Mouse (Mus musculus) CH12.LX (cell line): Measurements from ENCODE around the gene Ttll6. TPM values are rescaled to one million over a fixed set of nuclear protein-coding genes. Genes with fewer than 3 reads are reported as not detected.

Source experiments
- DNase-seq: peaks from one replicate; pipeline ENCODE4 v3.0.0-alpha.2; 2013; ENCODE audit errors: extremely low read depth
- H3K27ac ChIP-seq: 2 replicates; pipeline ENCODE4 v1.5.1; 2012; ENCODE audit warnings: low read depth, mild to moderate bottlenecking, control low read depth, moderate library complexity; ENCODE audit not compliant: insufficient read depth
- H3K27me3 ChIP-seq: replicated peaks from 2 replicates; pipeline ENCODE3; 2012; ENCODE audit warnings: inconsistent platforms
- H3K36me3 ChIP-seq, 2 experiments: replicated peaks in 1 of 2; 2 replicates each; pipeline versions ENCODE3 to v1.6.1; 2012; ENCODE audit warnings: inconsistent platforms in 1 of 2, low read length in 1 of 2, mild to moderate bottlenecking in 1 of 2, mixed read lengths in 1 of 2, moderate library complexity in 1 of 2; ENCODE audit not compliant: control insufficient read depth in 1 of 2, insufficient read depth in 1 of 2
- H3K4me1 ChIP-seq, 2 experiments: 2 replicates each; pipeline ENCODE4 v1.6.1; 2012; ENCODE audit warnings: inconsistent platforms in 1 of 2, moderate library complexity in 1 of 2; ENCODE audit not compliant: insufficient read depth in 2 of 2, control insufficient read depth in 1 of 2
- H3K4me2 ChIP-seq: 2 replicates; pipeline ENCODE4 v1.6.1; 2012; ENCODE audit warnings: low read depth, mild to moderate bottlenecking, control low read depth; ENCODE audit not compliant: poor library complexity, insufficient read depth, severe bottlenecking
- H3K4me3 ChIP-seq, 3 experiments: fragments of 150-350 bp in 1 of 3; sonication (generic) in 1 of 3; replicated peaks in 1 of 3; 2 replicates each; pipeline versions ENCODE3 to v1.5.1; 2011 to 2012; ENCODE audit warnings: low read depth in 2 of 3, low read length in 2 of 3, mild to moderate bottlenecking in 2 of 3, moderate library complexity in 2 of 3, control low read depth in 1 of 3, improper control_type of control experiment in 1 of 3, inconsistent platforms in 1 of 3, mixed read lengths in 1 of 3; ENCODE audit not compliant: poor library complexity in 1 of 3
- H3K79me2 ChIP-seq: replicated peaks from 2 replicates; pipeline ENCODE4 v1.6.1; 2012; ENCODE audit warnings: mild to moderate bottlenecking, moderate library complexity; ENCODE audit not compliant: control insufficient read depth, poor library complexity, insufficient read depth, severe bottlenecking; ENCODE audit errors: extremely low read depth
- H3K9ac ChIP-seq: 2 replicates; pipeline ENCODE4 v1.6.1; 2012; ENCODE audit warnings: low read depth, mild to moderate bottlenecking, control low read depth, moderate library complexity; ENCODE audit not compliant: insufficient read depth
- H3K9me3 ChIP-seq: replicated peaks from 2 replicates; pipeline ENCODE3; 2012; ENCODE audit warnings: low read length, inconsistent platforms, mixed read lengths
- CHD1 ChIP-seq: IDR thresholded peaks from 2 replicates; pipeline ENCODE4 v1.6.1; 2012; ENCODE audit warnings: low read depth, low read length, improper control_type of control experiment, inconsistent platforms
- CTCF ChIP-seq, 2 experiments: IDR thresholded peaks in 1 of 2; conservative IDR thresholded peaks in 1 of 2; 2 replicates each; pipeline ENCODE4 v1.5.1; 2011 to 2012; ENCODE audit warnings: low read depth in 2 of 2, low read length in 2 of 2, improper control_type of control experiment in 1 of 2, inconsistent platforms in 1 of 2, mild to moderate bottlenecking in 1 of 2, moderate library complexity in 1 of 2
- ETS1 ChIP-seq: conservative IDR thresholded peaks from 2 replicates; pipeline ENCODE4 v1.6.1; 2012; ENCODE audit warnings: low read depth, mild to moderate bottlenecking, inconsistent platforms, low read length, improper control_type of control experiment, moderate library complexity
- HCFC1 ChIP-seq: IDR thresholded peaks from 2 replicates; pipeline ENCODE4 v1.6.1; 2012; ENCODE audit warnings: low read depth, mild to moderate bottlenecking, inconsistent platforms, low read length, improper control_type of control experiment
- JUND ChIP-seq: conservative IDR thresholded peaks from 2 replicates; pipeline ENCODE4 v1.6.1; 2011; ENCODE audit warnings: low read depth, low read length, improper control_type of control experiment
- MAFK ChIP-seq: IDR thresholded peaks from 2 replicates; pipeline ENCODE4 v1.6.1; 2011; ENCODE audit warnings: low read length, improper control_type of control experiment; ENCODE audit not compliant: insufficient replicate concordance
- MAZ ChIP-seq: IDR thresholded peaks from 2 replicates; pipeline ENCODE4 v1.6.1; 2012; ENCODE audit warnings: low read depth, mild to moderate bottlenecking, inconsistent platforms, low read length, improper control_type of control experiment, moderate library complexity
- MYC ChIP-seq: IDR thresholded peaks from 2 replicates; pipeline ENCODE4 v1.6.1; 2011; ENCODE audit warnings: low read depth, mild to moderate bottlenecking, improper control_type of control experiment, low read length
- NELFE ChIP-seq: IDR thresholded peaks from 2 replicates; pipeline ENCODE4 v1.6.1; 2011; ENCODE audit warnings: low read depth, low read length, improper control_type of control experiment
- NRF1 ChIP-seq: IDR thresholded peaks from 2 replicates; pipeline ENCODE4 v1.6.1; 2014; ENCODE audit warnings: low read depth, mild to moderate bottlenecking, inconsistent platforms, low read length, improper control_type of control experiment, moderate library complexity
- POLR2A ChIP-seq: IDR thresholded peaks from 2 replicates; pipeline ENCODE4 v1.6.1; 2011; ENCODE audit warnings: low read depth, mild to moderate bottlenecking, improper control_type of control experiment, low read length
- RAD21 ChIP-seq: IDR thresholded peaks from 2 replicates; pipeline ENCODE4 v1.6.1; 2011; ENCODE audit warnings: low read depth, mild to moderate bottlenecking, low read length, improper control_type of control experiment, moderate library complexity
- SMC3 ChIP-seq: IDR thresholded peaks from 2 replicates; pipeline ENCODE4 v1.6.1; 2011; ENCODE audit warnings: low read depth, low read length, improper control_type of control experiment
- TCF12 ChIP-seq: IDR thresholded peaks from 2 replicates; pipeline ENCODE4 v1.6.1; 2014; ENCODE audit warnings: low read depth, mild to moderate bottlenecking, inconsistent platforms, low read length, improper control_type of control experiment
- USF1 ChIP-seq: IDR thresholded peaks from 2 replicates; pipeline ENCODE4 v1.6.1; 2014; ENCODE audit warnings: low read depth, mild to moderate bottlenecking, inconsistent platforms, low read length, improper control_type of control experiment
- USF2 ChIP-seq: conservative IDR thresholded peaks from 2 replicates; pipeline ENCODE4 v1.6.1; 2011; ENCODE audit warnings: low read depth, low read length, improper control_type of control experiment
- ZC3H11A ChIP-seq: IDR thresholded peaks from 2 replicates; pipeline ENCODE4 v1.6.1; 2012; ENCODE audit warnings: low read depth, mild to moderate bottlenecking, inconsistent platforms, low read length, improper control_type of control experiment
- ZMIZ1 ChIP-seq: IDR thresholded peaks from 2 replicates; pipeline ENCODE4 v1.6.1; 2012; ENCODE audit warnings: low read depth, mild to moderate bottlenecking, inconsistent platforms, low read length, improper control_type of control experiment
- ZNF384 ChIP-seq: IDR thresholded peaks from 2 replicates; pipeline ENCODE4 v1.6.1; 2012; ENCODE audit warnings: low read depth, low read length, improper control_type of control experiment, inconsistent platforms
- dilution Hi-C: fragments of 300-500 bp; cut with MboI; formaldehyde crosslinking; loops from 2 replicates; pipeline ENCODE4 v1.14.3; 2020; ENCODE audit warnings: low sequenced_read_pairs; ENCODE audit not compliant: extremely low pct_unique_long_range_greater_than_20kb, extremely low pct_ligation_motif_present
- in situ Hi-C: fragments of 300-500 bp; cut with MboI; formaldehyde crosslinking; loops from 3 replicates; pipeline ENCODE4 v1.14.3; 2019; ENCODE audit warnings: low sequenced_read_pairs, low pct_ligation_motif_present, low pct_unique_long_range_greater_than_20kb, mixed read lengths
- polyA plus RNA-seq: library from polyadenylated mRNA; unstranded; fragments of >175 nt; gene quantifications from 2 replicates; pipeline ENCODE4 v1.2.1, GENCODE M21; 2012; ENCODE audit warnings: low read depth; ENCODE audit not compliant: insufficient read length
- total RNA-seq, 2 experiments: library from RNA; depleted of rRNA; stranded (reverse); fragments of 300-350 nt in 1 of 2; fragments of >200 nt in 1 of 2; gene quantifications; 2 replicates each; pipeline ENCODE4 v1.2.3; 2012 to 2014

Gene Ttll6
- total RNA-seq (2012; rRNA removed) (not detected in 2 replicates), total RNA-seq (2014; rRNA removed) (not detected in 2 replicates), polyA plus RNA-seq (0.09 TPM in 1 of 2 replicates, not detected in the other)

GRCm38 (mm10) chr11:96133239-96133865, at the start of gene Ttll6:
Gene Ttll6, plus strand, starts transcription at chr11:96133786.
- no peaks in the 10 kb centered on the region for H3K36me3 ChIP-seq
- TF ChIP-seq CTCF (conservative IDR thresholded peaks at IDR 0.05 in 1 of 2, IDR thresholded peaks at IDR 0.05 in 1 of 2; ENCODE audit: low read depth in 2 of 2, low read length in 2 of 2) = peak; percentile 82 to 92
- TF ChIP-seq ETS1 = no peak
- TF ChIP-seq NRF1 = no peak
- TF ChIP-seq ZNF384 = peak; percentile 69
- peak; percentile 64 for TF ChIP-seq RAD21
- TF ChIP-seq MYC = no peak
- TF ChIP-seq SMC3 = peak; percentile 46
- no peak for TF ChIP-seq USF1
- no peak for TF ChIP-seq HCFC1
- no peak for TF ChIP-seq ZC3H11A
- TF ChIP-seq, all 38 proteins: peak for 4
- peaks cover 0 to 12% of the 10 kb centered on the region in 2 experiments; a peak in 2 of 4 replicates for H3K4me1 ChIP-seq
- H3K4me2 ChIP-seq = peak within 1 kb of the TSS; percentile 58
- dilution Hi-C loops = no loop called here
- H3K27ac ChIP-seq = no peak within 1 kb of the TSS
- no peak within 1 kb of the TSS for H3K4me3 ChIP-seq
- no peak within 1 kb of the TSS for H3K9ac ChIP-seq
- H3K27me3 ChIP-seq = peaks cover 86% of the 10 kb centered on the region
- peak; percentile 72 for DNase-seq
- in situ Hi-C loops = loop anchor here (5.0 kb wide), 1 partner anchor 41 kb away; no protein-coding TSS in a partner anchor
- no peaks in the 10 kb centered on the region for H3K9me3 ChIP-seq
- H3K79me2 ChIP-seq = no peaks in the 10 kb centered on the region

- H3K4me2 ChIP-seq = no peak overlapping the region
- TF ChIP-seq CTCF (conservative IDR thresholded peaks at IDR 0.05 in 1 of 2, IDR thresholded peaks at IDR 0.05 in 1 of 2; ENCODE audit: low read depth in 2 of 2, low read length in 2 of 2) = peak; percentile 5 to 37; a peak in 2 of 4 replicates
- TF ChIP-seq ZMIZ1 = no peak
- H3K4me1 ChIP-seq = no peaks in the 10 kb centered on the region
- dilution Hi-C loops (no loop called here), in situ Hi-C loops (loop anchor here (10.0 kb wide), 1 partner anchor 103 kb away; no protein-coding TSS in a partner anchor)
- no peak overlapping the region for H3K4me3 ChIP-seq
- no peaks in the 10 kb centered on the region for H3K79me2 ChIP-seq
- H3K27me3 ChIP-seq = peaks cover 28% of the 10 kb centered on the region
- H3K36me3 ChIP-seq = no peaks in the 10 kb centered on the region
- H3K9ac ChIP-seq = no peak overlapping the region
- H3K9me3 ChIP-seq = peaks cover 12% of the 10 kb centered on the region
- DNase-seq = no peak
- H3K27ac ChIP-seq = no peak overlapping the region
Measured at GRCm38 (mm10) chr11:96087981-96088380, 45.6 kb upstream of the Ttll6 start.

GRCm38 (mm10) chr11:96091073-96091472, 42.5 kb upstream of the Ttll6 start:
- DNase-seq = peak; percentile 48
- no peaks in the 10 kb centered on the region for H3K79me2 ChIP-seq
- H3K27me3 ChIP-seq = peaks cover 32% of the 10 kb centered on the region
- peaks cover 9% of the 10 kb centered on the region for H3K9me3 ChIP-seq
- H3K4me3 ChIP-seq = no peak overlapping the region
- dilution Hi-C loops = no loop called here
- H3K4me2 ChIP-seq = no peak overlapping the region
- H3K9ac ChIP-seq = no peak overlapping the region
- no peak overlapping the region for H3K27ac ChIP-seq
- H3K36me3 ChIP-seq = no peaks in the 10 kb centered on the region
- TF ChIP-seq ZMIZ1 (no peak), CHD1 (no peak), NRF1 (no peak), RAD21 (peak; percentile 82), MAZ (no peak), JUND (0 out of 2 replicates have a peak, but pooled peaks have one; percentile 25), ZNF384 (0 out of 2 replicates have a peak, but pooled peaks have one; percentile 38), POLR2A (no peak), TCF12 (no peak), CTCF (conservative IDR thresholded peaks at IDR 0.05 in 1 of 2, IDR thresholded peaks at IDR 0.05 in 1 of 2; ENCODE audit: low read depth in 2 of 2, low read length in 2 of 2) (peak; percentile 13 to 82; a peak in 2 of 4 replicates), SMC3 (peak; percentile 70), ZC3H11A (peak; percentile 51; the same call in 1 of the 2 replicates), NELFE (peak; percentile 28; the same call in 1 of the 2 replicates), USF2 (no peak), ETS1 (no peak), MAFK (no peak)
- TF ChIP-seq, all 38 proteins: peak for 7
- no peaks in the 10 kb centered on the region for H3K4me1 ChIP-seq
- in situ Hi-C loops = loop anchor here (5.0 kb wide), 3 partner anchors 41 to 141 kb away; partner anchors contain the start of gene Ttll6
